Mouse (Mus musculus): Measurements from ENCODE around the gene Plcz1. TPM values are rescaled to one million over a fixed set of nuclear protein-coding genes. Genes with fewer than 3 reads are reported as not detected.

Plcz1 gene
- polyA plus RNA-seq (2015; fragmentation: Nextera tagmentation; extraction: Ambion mirVana), result 0.09 and 0.20 TPM in 2 replicates

DNA sequence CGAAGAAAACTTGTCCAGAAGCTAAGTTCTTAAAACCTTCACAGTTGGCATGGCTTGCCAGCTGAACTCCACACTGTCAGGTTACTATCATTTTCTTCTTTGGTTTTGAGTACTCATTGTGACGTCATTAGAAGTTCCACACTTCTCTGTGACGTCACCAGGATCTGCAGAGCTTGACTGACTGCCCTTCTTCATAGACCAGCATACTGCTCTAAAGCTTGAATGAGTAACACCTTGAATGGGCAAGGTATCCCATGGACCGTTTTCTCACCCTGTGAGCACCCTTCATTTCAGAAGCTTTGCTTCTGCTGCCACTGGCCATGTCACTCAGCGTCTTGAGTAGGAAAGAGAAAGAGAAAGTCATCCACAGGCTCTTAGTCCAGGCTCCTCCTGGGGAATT lies at the start of gene Plcz1:
Gene Plcz1 (minus strand): TSS at position 101 of the 400 bp plus-strand sequence.

DNA sequence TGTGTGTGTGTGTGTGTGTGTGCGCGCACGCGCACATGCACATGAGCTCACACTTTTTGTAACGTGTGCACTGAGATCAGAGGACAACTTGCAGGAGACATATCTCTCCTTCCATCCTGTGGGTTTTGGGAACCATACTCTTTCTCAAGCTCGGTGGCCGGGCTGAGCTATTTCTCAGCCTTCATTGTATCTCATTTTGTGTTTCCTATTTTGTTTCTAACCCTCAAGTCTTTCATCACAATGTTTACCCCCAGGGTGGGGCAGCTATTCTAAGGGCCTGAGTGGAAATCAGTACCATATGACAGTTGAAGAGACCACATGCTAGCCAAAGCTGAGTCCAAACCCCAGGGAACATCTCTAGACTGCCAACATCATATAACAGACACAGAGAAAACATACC lies 305 bp downstream of the Plcz1 start, which contains the start of gene Capza3:
Gene Capza3 (plus strand): TSS at position 301 of the 400 bp plus-strand sequence.

Other genes with a start within 250 kb of the Plcz1 start
- gene Capza3, start 205 bp downstream of the Plcz1 start, polyA plus RNA-seq (2015; fragmentation: Nextera tagmentation; extraction: Ambion mirVana), result not detected in 2 replicates